Mouse (Mus musculus) embryonic fibroblast, embryonic 13.5 days (primary cell): Measurements from ENCODE around the gene BC049352. TPM values are rescaled to one million over a fixed set of nuclear protein-coding genes. Genes with fewer than 3 reads are reported as not detected.

Source experiments
- H3K27ac ChIP-seq: 2 replicates; pipeline ENCODE4 v1.5.1; 2012; ENCODE audit warnings: low read length, control low read depth, inconsistent platforms; ENCODE audit not compliant: insufficient read depth
- H3K4me1 ChIP-seq: 2 replicates; pipeline ENCODE4 v1.6.1; 2011; ENCODE audit warnings: low read length; ENCODE audit not compliant: control insufficient read depth, insufficient read depth
- H3K4me3 ChIP-seq: 2 replicates; pipeline ENCODE4 v1.5.1; 2011; ENCODE audit warnings: mild to moderate bottlenecking, control low read depth, low read length; ENCODE audit not compliant: insufficient read depth
- CTCF ChIP-seq: IDR thresholded peaks from 2 replicates; pipeline ENCODE4 v1.5.1; 2011; ENCODE audit warnings: mild to moderate bottlenecking, control low read depth, low read length, moderate library complexity, borderline replicate concordance; ENCODE audit not compliant: insufficient read depth
- POLR2A ChIP-seq: IDR thresholded peaks from 2 replicates; pipeline ENCODE4 v1.6.1; 2011; ENCODE audit warnings: low read depth, mild to moderate bottlenecking, control low read depth, low read length, moderate library complexity
- polyA plus RNA-seq: library from polyadenylated mRNA; stranded (reverse); fragments of >200 nt; gene quantifications from 2 replicates; pipeline ENCODE4 v1.2.4, GENCODE M21; 2011; ENCODE audit warnings: low read depth; ENCODE audit not compliant: missing spikeins, insufficient read length

Gene BC049352
- not detected in 2 replicates for polyA plus RNA-seq

GRCm38 (mm10) chr9:45181770-45182169 is at the start of gene BC049352:
Gene BC049352, plus strand, starts transcription at chr9:45182007.
- TF ChIP-seq CTCF (no peak), POLR2A (no peak)
- no peaks in the 10 kb centered on the region for H3K4me1 ChIP-seq
- H3K27ac ChIP-seq = no peak within 1 kb of the TSS
- H3K4me3 ChIP-seq = no peak within 1 kb of the TSS

GRCm38 (mm10) chr9:45133484-45134310 is 48.1 kb upstream of the BC049352 start:
- no peak overlapping the region for H3K4me3 ChIP-seq
- no peak overlapping the region for H3K27ac ChIP-seq
- no peak for TF ChIP-seq POLR2A
- TF ChIP-seq CTCF = peak; percentile 69
- H3K4me1 ChIP-seq = no peaks in the 10 kb centered on the region

- TF ChIP-seq POLR2A (no peak), CTCF (no peak)
- no peaks in the 10 kb centered on the region for H3K4me1 ChIP-seq
- no peak overlapping the region for H3K27ac ChIP-seq
- H3K4me3 ChIP-seq = no peak overlapping the region
These were observed 45.2 kb upstream of the BC049352 start for GRCm38 (mm10) chr9:45136442-45137169.

- Histone ChIP-seq H3K4me1 (no peaks in the 10 kb centered on the region), H3K4me3 (peak within 1 kb of the TSS; percentile 29), H3K27ac (no peak within 1 kb of the TSS)
- TF ChIP-seq POLR2A (no peak), CTCF (no peak)
These were observed 43.4 kb upstream of the BC049352 start, which contains the start of gene Scn4b for GRCm38 (mm10) chr9:45138191-45139032. Gene Scn4b, plus strand, starts transcription at chr9:45138395.

- TF ChIP-seq POLR2A (no peak), CTCF (no peak)
- Histone ChIP-seq H3K27ac (no peak overlapping the region), H3K4me3 (no peak overlapping the region), H3K4me1 (no peaks in the 10 kb centered on the region)
These were observed 42.7 kb upstream of the BC049352 start for GRCm38 (mm10) chr9:45139082-45139481.

GRCm38 (mm10) chr9:45140945-45141344 is 40.9 kb upstream of the BC049352 start:
- no peak overlapping the region for H3K4me3 ChIP-seq
- TF ChIP-seq POLR2A = no peak
- TF ChIP-seq CTCF = no peak

GRCm38 (mm10) chr9:45142686-45143085 is 39.1 kb upstream of the BC049352 start:
- peaks cover 2% of the 10 kb centered on the region; the same call in 1 of the 2 replicates for H3K4me1 ChIP-seq
- TF ChIP-seq POLR2A = no peak
- TF ChIP-seq CTCF = no peak
- H3K27ac ChIP-seq = no peak overlapping the region
- H3K4me3 ChIP-seq = no peak overlapping the region

More at GRCm38 (mm10) chr9:45140945-45141344, 40.9 kb upstream of the BC049352 start:
- peaks cover 2% of the 10 kb centered on the region; the same call in 1 of the 2 replicates for H3K4me1 ChIP-seq
- H3K27ac ChIP-seq = no peak overlapping the region

- TF ChIP-seq POLR2A (no peak), CTCF (no peak)
- peaks cover 2% of the 10 kb centered on the region; the same call in 1 of the 2 replicates for H3K4me1 ChIP-seq
- H3K4me3 ChIP-seq = peak overlapping the region; percentile 26
- H3K27ac ChIP-seq = no peak overlapping the region
These were observed 36.1 kb upstream of the BC049352 start for GRCm38 (mm10) chr9:45145533-45146266.
